Mouse (Mus musculus) layer of hippocampus, adult 18-20 months (tissue): ENCODE results near the gene A930033H14Rik. TPM values are rescaled to one million over a fixed set of nuclear protein-coding genes. Genes with fewer than 3 reads are reported as not detected.

Experiments
- total RNA-seq, 2 experiments: library from RNA; stranded (reverse); gene quantifications; 2 replicates each; pipeline ENCODE4 v1.2.3; 2021

Gene A930033H14Rik
- total RNA-seq, 2 experiments from 2014 or later: 1.3 to 1.5 TPM

Other genes with a start within 250 kb of the A930033H14Rik start
- 1 to 10 TPM; 3.5 to 5.1 TPM for gene Rhobtb1, start 61.7 kb downstream of the A930033H14Rik start, total RNA-seq
- under 1 TPM in 1 of 2 experiments, not detected in 1; 0.25 TPM for gene Cdk1, start 139.8 kb upstream of the A930033H14Rik start, total RNA-seq
- 100 to 1,000 TPM; 414 to 427 TPM for gene Ank3, start 185.7 kb upstream of the A930033H14Rik start, total RNA-seq